Mouse (Mus musculus): ENCODE data around the gene Srsf1. TPM values are rescaled to one million over a fixed set of nuclear protein-coding genes. Genes with fewer than 3 reads are reported as not detected.

Srsf1 gene
- polyA plus RNA-seq, 1 experiment from 2014 or later, result 271 TPM

Other genes with a start within 250 kb of the Srsf1 start
- gene Lpo, start 219.1 kb upstream of the Srsf1 start, polyA plus RNA-seq (2015; fragmentation: Nextera tagmentation; extraction: Ambion mirVana), result 0.04 and 0.18 TPM in 2 replicates
- 12.0 and 13.4 TPM in 2 replicates for gene Mks1, start 194.2 kb upstream of the Srsf1 start, polyA plus RNA-seq (2015; fragmentation: Nextera tagmentation; extraction: Ambion mirVana)
- 0.14 and 0.21 TPM in 2 replicates for gene Epx, start 171.8 kb upstream of the Srsf1 start, polyA plus RNA-seq (2015; fragmentation: Nextera tagmentation; extraction: Ambion mirVana)
- gene Olfr462, start 155.1 kb upstream of the Srsf1 start, polyA plus RNA-seq (2015; fragmentation: Nextera tagmentation; extraction: Ambion mirVana), result not detected in 2 replicates
- not detected in 2 replicates for gene Olfr463, start 150.0 kb upstream of the Srsf1 start, polyA plus RNA-seq (2015; fragmentation: Nextera tagmentation; extraction: Ambion mirVana)
- gene Olfr464, start 126.4 kb upstream of the Srsf1 start, polyA plus RNA-seq (2015; fragmentation: Nextera tagmentation; extraction: Ambion mirVana), result not detected in 2 replicates
- 23.7 and 23.8 TPM in 2 replicates for gene Dynll2, start 59.8 kb upstream of the Srsf1 start, polyA plus RNA-seq (2015; fragmentation: Nextera tagmentation; extraction: Ambion mirVana)
- gene Vezf1, start 20.9 kb downstream of the Srsf1 start, polyA plus RNA-seq (2015; fragmentation: Nextera tagmentation; extraction: Ambion mirVana), result 34.0 and 35.1 TPM in 2 replicates
- 23.8 and 26.7 TPM in 2 replicates for gene Cuedc1, start 50.7 kb downstream of the Srsf1 start, polyA plus RNA-seq (2015; fragmentation: Nextera tagmentation; extraction: Ambion mirVana)
- gene Mrps23, start 157.0 kb downstream of the Srsf1 start, polyA plus RNA-seq (2015; fragmentation: Nextera tagmentation; extraction: Ambion mirVana), result 52.8 and 59.5 TPM in 2 replicates
- gene Ccdc182, start 246.7 kb downstream of the Srsf1 start, polyA plus RNA-seq (2015; fragmentation: Nextera tagmentation; extraction: Ambion mirVana), result not detected in 2 replicates